Comparison of ENCODE assay signal across 9 mouse cellular contexts in genomic region chr16:37994647-37995046, GRCm38 (mm10).
DNase-seq lines count a peak whose midpoint lies in the region; ATAC-seq and TF ChIP-seq lines count a peak whose summit lies in the region.
"Had no signal": no experiment of that assay in that cellular context is flagged by ENCODE, and none has a peak within 500 bp of the region (broad histone marks: within the 10 kb centered on the region; RNA-seq: fewer than 3 reads in every experiment).

No protein-coding gene starts in this region.

- no peak overlapping the region for H3K9ac ChIP-seq in embryonic facial prominence, embryonic 13.5 days
- no peak overlapping the region for H3K9ac ChIP-seq in heart, embryonic 16.5 days (ENCODE audit: low read length)
- H3K9ac ChIP-seq: limb, embryonic 15.5 days had no signal

- no peaks in the 10 kb centered on the region for H3K9me3 ChIP-seq in E14TG2a.4 (ENCODE audit: low read length)
- no peaks in the 10 kb centered on the region for H3K9me3 ChIP-seq in embryonic facial prominence, embryonic 13.5 days
- no peaks in the 10 kb centered on the region for H3K9me3 ChIP-seq in heart, embryonic 16.5 days (replicated peaks; ENCODE audit: control insufficient read depth, low read length)
- H3K9me3 ChIP-seq: limb, embryonic 15.5 days had no signal

- no peaks in the 10 kb centered on the region for H3K36me3 ChIP-seq in E14TG2a.4 (ENCODE audit: insufficient read depth, low read length)
- no peaks in the 10 kb centered on the region for H3K36me3 ChIP-seq in embryonic facial prominence, embryonic 13.5 days
- no peaks in the 10 kb centered on the region for H3K36me3 ChIP-seq in heart, embryonic 16.5 days (ENCODE audit: control insufficient read depth, insufficient read depth)
- H3K36me3 ChIP-seq: limb, embryonic 15.5 days had no signal

- H3K27me3 ChIP-seq in E14TG2a.4 (ENCODE audit: insufficient read depth, low read length) = no peaks in the 10 kb centered on the region
- H3K27me3 ChIP-seq in embryonic facial prominence, embryonic 13.5 days = no peaks in the 10 kb centered on the region
- no peaks in the 10 kb centered on the region for H3K27me3 ChIP-seq in heart, embryonic 16.5 days (ENCODE audit: control insufficient read depth, insufficient read depth, low read length)
- H3K27me3 ChIP-seq: limb, embryonic 15.5 days had no signal

- H3K4me1 ChIP-seq in E14TG2a.4 (replicated peaks; ENCODE audit: low read depth, low read length) = peaks cover 34% of the 10 kb centered on the region
- H3K4me1 ChIP-seq in embryonic facial prominence, embryonic 13.5 days = peaks cover 13% of the 10 kb centered on the region
- H3K4me1 ChIP-seq in heart, embryonic 16.5 days (ENCODE audit: control insufficient read depth, insufficient read depth, low read length) = peaks cover 6% of the 10 kb centered on the region; the same call in 1 of the 2 replicates
- peaks cover 12% of the 10 kb centered on the region for H3K4me1 ChIP-seq in lung, adult 2 months (ENCODE audit: control insufficient read depth, insufficient read depth, low read length)
- H3K4me1 ChIP-seq in olfactory bulb, adult 2 months (ENCODE audit: control insufficient read depth, insufficient read depth, low read length) = peaks cover 14% of the 10 kb centered on the region

- WGBS in embryonic facial prominence, embryonic 13.5 days = 11% methylated on average over 12 of the region's 12 CpGs
- 10% methylated on average over 12 of the region's 12 CpGs for WGBS in heart, embryonic 16.5 days
- WGBS in lung, adult 2 months = 4% methylated on average over 12 of the region's 12 CpGs
- 10% methylated on average over 12 of the region's 12 CpGs for WGBS in olfactory bulb, adult 2 months

- peak; percentile 92 for TF ChIP-seq CTCF in E14TG2a.4 (conservative IDR thresholded peaks at IDR 0.05; ENCODE audit: low read length)
- TF ChIP-seq CTCF in lung, adult 2 months (IDR thresholded peaks at IDR 0.05; ENCODE audit: insufficient read depth, low read length) = peak; percentile 73
- TF ChIP-seq CTCF in olfactory bulb, adult 2 months (IDR thresholded peaks at IDR 0.05; ENCODE audit: insufficient read depth, low read depth, low read length) = peak; percentile 43; the same call in 1 of the 2 replicates

- peak; percentile 60 for DNase-seq in adrenal gland, postnatal 25 days
- DNase-seq in kidney, postnatal 14 days = peak; percentile 81
- peak; percentile 62 for DNase-seq in lung, adult 2 months
- DNase-seq in urinary bladder, postnatal 25 days (ENCODE audit: low spot score) = peak; percentile 35

- ATAC-seq in embryonic facial prominence, embryonic 13.5 days (ENCODE audit: insufficient number of reproducible peaks, insufficient read depth, low FRiP score, low TSS enrichment, low read depth) = 0 out of 2 replicates have a peak, but pooled peaks have one; percentile 33
- ATAC-seq in heart, embryonic 16.5 days (replicated peaks; ENCODE audit: extremely low read depth, insufficient read depth, low FRiP score) = peak; percentile 81

- TF ChIP-seq POLR2A in lung, adult 2 months (IDR thresholded peaks at IDR 0.05; ENCODE audit: borderline replicate concordance, extremely low read depth, low read depth, low read length) = no peak
- no peak for TF ChIP-seq POLR2A in olfactory bulb, adult 2 months (IDR thresholded peaks at IDR 0.05; ENCODE audit: insufficient read depth, low read depth, low read length)

- no peak overlapping the region for H3K27ac ChIP-seq in embryonic facial prominence, embryonic 13.5 days
- no peak overlapping the region for H3K27ac ChIP-seq in heart, embryonic 16.5 days (ENCODE audit: low read length)
- no peak overlapping the region for H3K27ac ChIP-seq in olfactory bulb, adult 2 months (ENCODE audit: insufficient read depth, low read depth, low read length)
- H3K27ac ChIP-seq: limb, embryonic 15.5 days had no signal

- H3K4me3 ChIP-seq in E14TG2a.4 (replicated peaks; ENCODE audit: low read length) = no peak overlapping the region
- no peak overlapping the region for H3K4me3 ChIP-seq in embryonic facial prominence, embryonic 13.5 days
- H3K4me3 ChIP-seq in heart, embryonic 16.5 days (ENCODE audit: low read length) = no peak overlapping the region
- H3K4me3 ChIP-seq in lung, adult 2 months (replicated peaks; ENCODE audit: extremely low read depth, low read depth, low read length) = peak overlapping the region; percentile 6
- H3K4me3 ChIP-seq in olfactory bulb, adult 2 months (ENCODE audit: insufficient read depth, low read depth, low read length) = no peak overlapping the region
- H3K4me3 ChIP-seq: limb, embryonic 15.5 days had no signal

- H3K4me2 ChIP-seq in embryonic facial prominence, embryonic 13.5 days = peak overlapping the region; percentile 38
- H3K4me2 ChIP-seq in heart, embryonic 16.5 days (ENCODE audit: low read depth, low read length) = peak overlapping the region; percentile 49
- H3K4me2 ChIP-seq: limb, embryonic 15.5 days had no signal
